Mouse (Mus musculus) MEL (cell line): ENCODE results near the gene Myod1. TPM values are rescaled to one million over a fixed set of nuclear protein-coding genes. Genes with fewer than 3 reads are reported as not detected.

Source experiments
- DNase-seq: peaks from one replicate; pipeline ENCODE4 v3.0.0; 2011; ENCODE audit warnings: low read depth, low spot score
- H3K27ac ChIP-seq: 2 replicates; pipeline ENCODE4 v1.5.1; 2012; ENCODE audit warnings: low read depth, mild to moderate bottlenecking, control low read depth, low read length, moderate library complexity; ENCODE audit not compliant: control insufficient read depth
- H3K27me3 ChIP-seq, 2 experiments: fragments of 150-350 bp in 1 of 2; sonication (generic) in 1 of 2; 2 replicates each; pipeline ENCODE4 v1.6.1; 2012; ENCODE audit warnings: low read length in 2 of 2, mild to moderate bottlenecking in 2 of 2, improper control_type of control experiment in 1 of 2, moderate library complexity in 1 of 2; ENCODE audit not compliant: insufficient read depth in 2 of 2, control insufficient read depth in 1 of 2
- H3K36me3 ChIP-seq, 2 experiments: 2 replicates each; pipeline ENCODE4 v1.6.1; 2012 to 2014; ENCODE audit warnings: low read length in 2 of 2, improper control_type of control experiment in 1 of 2, inconsistent platforms in 1 of 2, mild to moderate bottlenecking in 1 of 2; ENCODE audit not compliant: insufficient read depth in 2 of 2, control insufficient read depth in 1 of 2
- H3K4me1 ChIP-seq, 2 experiments: fragments of 150-350 bp in 1 of 2; sonication (generic) in 1 of 2; 2 replicates each; pipeline ENCODE4 v1.6.1; 2012; ENCODE audit warnings: low read length in 2 of 2, improper control_type of control experiment in 1 of 2, mild to moderate bottlenecking in 1 of 2; ENCODE audit not compliant: insufficient read depth in 2 of 2, control insufficient read depth in 1 of 2
- H3K4me3 ChIP-seq, 2 experiments: fragments of 150-350 bp in 1 of 2; sonication (generic) in 1 of 2; 2 replicates each; pipeline ENCODE4 v1.5.1; 2012; ENCODE audit warnings: low read depth in 2 of 2, low read length in 2 of 2, mild to moderate bottlenecking in 2 of 2, moderate library complexity in 2 of 2, control low read depth in 1 of 2, improper control_type of control experiment in 1 of 2; ENCODE audit not compliant: control insufficient read depth in 1 of 2, insufficient read depth in 1 of 2
- H3K79me2 ChIP-seq: 2 replicates; pipeline ENCODE4 v1.6.1; 2012; ENCODE audit warnings: mild to moderate bottlenecking, low read length, moderate library complexity; ENCODE audit not compliant: control insufficient read depth, poor library complexity, insufficient read depth
- H3K9ac ChIP-seq: 2 replicates; pipeline ENCODE4 v1.6.1; 2012; ENCODE audit warnings: low read depth, mild to moderate bottlenecking, control low read depth, low read length, moderate library complexity; ENCODE audit not compliant: control insufficient read depth, poor library complexity, severe bottlenecking
- H3K9me3 ChIP-seq: fragments of 150-350 bp; sonication (generic); replicated peaks from 2 replicates; pipeline ENCODE4 v1.6.1; 2012; ENCODE audit warnings: mild to moderate bottlenecking, low read length, improper control_type of control experiment, moderate library complexity; ENCODE audit not compliant: insufficient read depth
- CHD2 ChIP-seq: IDR thresholded peaks from 2 replicates; pipeline ENCODE4 v1.6.1; 2011; ENCODE audit warnings: low read length, improper control_type of control experiment
- E2F4 ChIP-seq: IDR thresholded peaks from 2 replicates; pipeline ENCODE4 v1.6.1; 2011; ENCODE audit warnings: low read depth, low read length, improper control_type of control experiment, borderline replicate concordance
- ELF1 ChIP-seq: IDR thresholded peaks from 2 replicates; pipeline ENCODE4 v1.6.1; 2014; ENCODE audit warnings: low read depth, mild to moderate bottlenecking, inconsistent platforms, low read length, improper control_type of control experiment, moderate library complexity
- GABPA ChIP-seq: IDR thresholded peaks from 2 replicates; pipeline ENCODE4 v1.6.1; 2012; ENCODE audit warnings: low read depth, mild to moderate bottlenecking, inconsistent platforms, low read length, improper control_type of control experiment, moderate library complexity
- MAX ChIP-seq: IDR thresholded peaks from 2 replicates; pipeline ENCODE4 v1.6.1; 2011; ENCODE audit warnings: low read length, improper control_type of control experiment
- MEF2A ChIP-seq: IDR thresholded peaks from 2 replicates; pipeline ENCODE4 v1.6.1; 2014; ENCODE audit warnings: low read depth, mild to moderate bottlenecking, inconsistent platforms, low read length, improper control_type of control experiment; ENCODE audit not compliant: poor library complexity, insufficient replicate concordance, severe bottlenecking; ENCODE audit errors: extremely low read depth
- MXI1 ChIP-seq: IDR thresholded peaks from 2 replicates; pipeline ENCODE4 v1.6.1; 2011; ENCODE audit warnings: mild to moderate bottlenecking, low read depth, low read length, improper control_type of control experiment
- POLR2A ChIP-seq, 2 experiments: IDR thresholded peaks; 2 replicates each; pipeline ENCODE4 v1.6.1; 2011 to 2012; ENCODE audit warnings: low read length in 2 of 2, mild to moderate bottlenecking in 2 of 2, control low read depth in 1 of 2, improper control_type of control experiment in 1 of 2, low read depth in 1 of 2, moderate library complexity in 1 of 2; ENCODE audit not compliant: control insufficient read depth in 1 of 2, insufficient read depth in 1 of 2, poor library complexity in 1 of 2
- POLR2AphosphoS2 ChIP-seq: IDR thresholded peaks from 2 replicates; pipeline ENCODE4 v1.6.1; 2011; ENCODE audit warnings: low read length, improper control_type of control experiment
- POLR2AphosphoS5 ChIP-seq: IDR thresholded peaks from 2 replicates; pipeline ENCODE4 v1.6.1; 2012; ENCODE audit warnings: low read depth, borderline replicate concordance, mild to moderate bottlenecking, inconsistent platforms, low read length, moderate library complexity, mixed read lengths
- RCOR1 ChIP-seq: IDR thresholded peaks from 2 replicates; pipeline ENCODE4 v1.6.1; 2012; ENCODE audit warnings: low read depth, mild to moderate bottlenecking, inconsistent platforms, low read length, improper control_type of control experiment
- SIN3A ChIP-seq: IDR thresholded peaks from 2 replicates; pipeline ENCODE4 v1.6.1; 2012; ENCODE audit warnings: low read length, improper control_type of control experiment, inconsistent platforms
- SMC3 ChIP-seq: IDR thresholded peaks from 2 replicates; pipeline ENCODE4 v1.6.1; 2011; ENCODE audit warnings: low read depth, low read length, improper control_type of control experiment
- TAL1 ChIP-seq: IDR thresholded peaks from 2 replicates; pipeline ENCODE4 v1.6.1; 2012; ENCODE audit warnings: mild to moderate bottlenecking, inconsistent platforms, low read length, moderate library complexity, mixed read lengths
- TBP ChIP-seq: IDR thresholded peaks from 2 replicates; pipeline ENCODE4 v1.8.0; 2011; ENCODE audit warnings: low read depth, low read length, improper control_type of control experiment
- TCF12 ChIP-seq: IDR thresholded peaks from 2 replicates; pipeline ENCODE4 v1.6.1; 2014; ENCODE audit warnings: low read depth, mild to moderate bottlenecking, inconsistent platforms, low read length, improper control_type of control experiment, moderate library complexity
- UBTF ChIP-seq: IDR thresholded peaks from 2 replicates; pipeline ENCODE4 v1.6.1; 2012; ENCODE audit warnings: low read depth, mild to moderate bottlenecking, inconsistent platforms, low read length, improper control_type of control experiment, moderate library complexity, borderline replicate concordance; ENCODE audit not compliant: insufficient read depth
- USF1 ChIP-seq: IDR thresholded peaks from 2 replicates; pipeline ENCODE4 v1.6.1; 2014; ENCODE audit warnings: low read depth, mild to moderate bottlenecking, inconsistent platforms, low read length, improper control_type of control experiment, moderate library complexity
- USF2 ChIP-seq, 2 experiments: IDR thresholded peaks; 2 replicates each; pipeline ENCODE4 v1.6.1; 2011 to 2012; ENCODE audit warnings: improper control_type of control experiment in 2 of 2, low read length in 2 of 2, borderline replicate concordance in 1 of 2, inconsistent platforms in 1 of 2, low read depth in 1 of 2, mild to moderate bottlenecking in 1 of 2; ENCODE audit not compliant: insufficient read depth in 1 of 2
- ZNF384 ChIP-seq: IDR thresholded peaks from 2 replicates; pipeline ENCODE4 v1.6.1; 2012; ENCODE audit warnings: low read depth, mild to moderate bottlenecking, inconsistent platforms, low read length, improper control_type of control experiment
- polyA plus RNA-seq, 2 experiments: library from polyadenylated mRNA; stranded (reverse) in 1 of 2; unstranded in 1 of 2; fragments of >175 nt in 1 of 2; fragments of >200 nt in 1 of 2; gene quantifications; 2 replicates each; pipeline versions ENCODE4 v1.2.1 to v1.2.4; 2012; ENCODE audit warnings: low replicate concordance in 2 of 2, low read depth in 1 of 2; ENCODE audit not compliant: insufficient read length in 2 of 2, insufficient read depth in 1 of 2, missing spikeins in 1 of 2
- total RNA-seq: library from RNA; depleted of rRNA; stranded (reverse); fragments of 300-350 nt; gene quantifications from 2 replicates; pipeline ENCODE4 v1.2.3, GENCODE M21; 2012

Myod1 gene
- total and polyA plus RNA-seq, 3 experiments = not detected

GRCm38 (mm10) chr7:46412823-46413222, 36.5 kb downstream of the Myod1 start:
- no peak for DNase-seq
- Histone ChIP-seq H3K9me3 (no peaks in the 10 kb centered on the region), H3K36me3 (no peaks in the 10 kb centered on the region), H3K4me3 (no peak overlapping the region), H3K79me2 (no peaks in the 10 kb centered on the region), H3K27me3 (no peaks in the 10 kb centered on the region), H3K4me1 (no peaks in the 10 kb centered on the region), H3K9ac (no peak overlapping the region), H3K27ac (no peak overlapping the region)
- TF ChIP-seq ELF1 = no peak
- no peak for TF ChIP-seq MAX
- no peak for TF ChIP-seq USF2 (IDR thresholded peaks at IDR 0.05; ENCODE audit: borderline replicate concordance in 1 of 2, insufficient read depth in 1 of 2, low read depth in 1 of 2, low read length in 2 of 2)
- no peak for TF ChIP-seq TCF12
- TF ChIP-seq RCOR1 = no peak
- no peak for TF ChIP-seq E2F4
- TF ChIP-seq TBP = no peak
- no peak for TF ChIP-seq POLR2AphosphoS5
- no peak for TF ChIP-seq ZNF384
- TF ChIP-seq SMC3 = no peak
- no peak for TF ChIP-seq GABPA
- TF ChIP-seq TAL1 = no peak
- no peak for TF ChIP-seq MEF2A
- no peak for TF ChIP-seq POLR2AphosphoS2
- no peak for TF ChIP-seq MXI1
- TF ChIP-seq UBTF = no peak
- no peak for TF ChIP-seq USF1
- no peak for TF ChIP-seq POLR2A (IDR thresholded peaks at IDR 0.05; ENCODE audit: control insufficient read depth in 1 of 2, insufficient read depth in 1 of 2, low read depth in 1 of 2, low read length in 2 of 2, poor library complexity in 1 of 2)

- no peaks in the 10 kb centered on the region for H3K27me3 ChIP-seq
Measured at GRCm38 (mm10) chr7:46413959-46414725, 37.9 kb downstream of the Myod1 start.

More at GRCm38 (mm10) chr7:46413959-46414725, 37.9 kb downstream of the Myod1 start:
- Histone ChIP-seq H3K4me3 (no peak overlapping the region), H3K9ac (no peak overlapping the region), H3K9me3 (no peaks in the 10 kb centered on the region), H3K36me3 (no peaks in the 10 kb centered on the region), H3K4me1 (no peaks in the 10 kb centered on the region), H3K27ac (no peak overlapping the region), H3K79me2 (no peaks in the 10 kb centered on the region)
- DNase-seq = no peak
- TF ChIP-seq CHD2 (no peak), SIN3A (no peak)
